Mouse (Mus musculus) hindbrain, embryonic 13.5 days (tissue): ENCODE results near the gene Hnf4a. TPM values are rescaled to one million over a fixed set of nuclear protein-coding genes. Genes with fewer than 3 reads are reported as not detected.
A peak's percentile ranks its signal among the peaks of the same experiment; 100 is the strongest.
"Not testable (repeated sequence)": the region's sequence is repeated elsewhere in the genome, so short reads cannot be mapped to it uniquely, and the experiment has no call there.

Source experiments
- ATAC-seq: fragments of 200-750 bp; cut with Nextera tagmentation; 2 replicates; pipeline ENCODE4 v1.8.0; 2017; ENCODE audit warnings: moderate TSS enrichment; ENCODE audit not compliant: low FRiP score
- H3K27ac ChIP-seq: fragments of 300-500 bp; sonication (generic); 2 replicates; pipeline ENCODE4 v1.5.1; 2015; ENCODE audit warnings: inconsistent platforms, mild to moderate bottlenecking, moderate library complexity
- H3K27me3 ChIP-seq: fragments of 300-500 bp; sonication (generic); 2 replicates; pipeline ENCODE4 v1.6.1; 2015; ENCODE audit warnings: mild to moderate bottlenecking, inconsistent platforms
- H3K36me3 ChIP-seq: fragments of 300-500 bp; sonication (generic); 2 replicates; pipeline ENCODE4 v1.6.1; 2015; ENCODE audit warnings: mild to moderate bottlenecking, inconsistent platforms
- H3K4me1 ChIP-seq: fragments of 300-500 bp; sonication (generic); replicated peaks from 2 replicates; pipeline ENCODE4 v1.6.1; 2015; ENCODE audit warnings: inconsistent platforms
- H3K4me2 ChIP-seq: fragments of 300-500 bp; sonication (generic); 2 replicates; pipeline ENCODE4 v1.6.1; 2015; ENCODE audit warnings: inconsistent platforms, mild to moderate bottlenecking, moderate library complexity
- H3K4me3 ChIP-seq: fragments of 300-500 bp; sonication (generic); 2 replicates; pipeline ENCODE4 v1.5.1; 2015; ENCODE audit warnings: mild to moderate bottlenecking, inconsistent platforms
- H3K9ac ChIP-seq: fragments of 300-500 bp; sonication (generic); 2 replicates; pipeline ENCODE4 v1.6.1; 2015; ENCODE audit warnings: mild to moderate bottlenecking, inconsistent platforms
- H3K9me3 ChIP-seq: fragments of 300-500 bp; sonication (generic); 2 replicates; pipeline ENCODE4 v1.6.1; 2016; ENCODE audit warnings: inconsistent platforms
- WGBS: fragments of 180-500 bp; shearing (Covaris S2); methylation state at CpG from one replicate; pipeline ENCODE4 v1.1.7; 2015; 5-methylcytosine and 5-hydroxymethylcytosine counted together
- polyA plus RNA-seq: library from polyadenylated mRNA; unstranded; fragments of >200 nt; fragmentation: Nextera tagmentation; extraction: Ambion mirVana; gene quantifications from 2 replicates; pipeline ENCODE4 v1.2.1, GENCODE M21; 2015

Gene Hnf4a
- polyA plus RNA-seq, result 0.09 TPM in 1 of 2 replicates, not detected in the other

GRCm38 (mm10) chr2:163506300-163507004 is at the start of gene Hnf4a:
Hnf4a (plus strand) TSS chr2:163506808.
- WGBS, result 85% methylated on average over 10 of the region's 10 CpGs

GRCm38 (mm10) chr2:163458539-163459265 is 47.9 kb upstream of the Hnf4a start:
- no peaks in the 10 kb centered on the region for H3K9me3 ChIP-seq
- H3K9ac ChIP-seq, result 0 out of 2 replicates have a peak overlapping the region, but pooled peaks have one; percentile 39
- peak overlapping the region; percentile 29 for H3K4me2 ChIP-seq
- peak overlapping the region; percentile 46 for H3K27ac ChIP-seq
- H3K4me1 ChIP-seq, result peaks cover 14% of the 10 kb centered on the region
- no peak overlapping the region for H3K4me3 ChIP-seq
- 0 out of 2 replicates have a peak, but pooled peaks have one; percentile 28 for ATAC-seq
- H3K36me3 ChIP-seq, result peaks cover 22% of the 10 kb centered on the region
- 59% methylated on average over 27 of the region's 27 CpGs for WGBS
- H3K27me3 ChIP-seq, result 0 out of 2 replicates have a peak, but pooled peaks cover 9% of the 10 kb centered on the region

More at GRCm38 (mm10) chr2:163506300-163507004, at the start of gene Hnf4a:
- Histone ChIP-seq H3K27ac (no peak within 1 kb of the TSS), H3K4me3 (no peak within 1 kb of the TSS), H3K27me3 (no peaks in the 10 kb centered on the region), H3K4me1 (no peaks in the 10 kb centered on the region), H3K9ac (no peak within 1 kb of the TSS), H3K9me3 (no peaks in the 10 kb centered on the region), H3K4me2 (no peak within 1 kb of the TSS), H3K36me3 (no peaks in the 10 kb centered on the region)
- no peak for ATAC-seq

GRCm38 (mm10) chr2:163459380-163459779 is 47.2 kb upstream of the Hnf4a start:
- peak; percentile 47 for ATAC-seq
- Histone ChIP-seq H3K9ac (0 out of 2 replicates have a peak overlapping the region, but pooled peaks have one; percentile 39), H3K4me2 (peak overlapping the region; percentile 29), H3K27me3 (0 out of 2 replicates have a peak, but pooled peaks cover 9% of the 10 kb centered on the region), H3K9me3 (no peaks in the 10 kb centered on the region), H3K27ac (peak overlapping the region; percentile 46), H3K4me1 (peaks cover 14% of the 10 kb centered on the region), H3K36me3 (peaks cover 15% of the 10 kb centered on the region), H3K4me3 (no peak overlapping the region)
- WGBS, result 32% methylated on average over 10 of the region's 10 CpGs

GRCm38 (mm10) chr2:163460622-163461021 is 46.0 kb upstream of the Hnf4a start:
- no peak overlapping the region for H3K4me2 ChIP-seq
- no peak overlapping the region for H3K27ac ChIP-seq
- WGBS, result 92% methylated on average over 8 of the region's 8 CpGs

GRCm38 (mm10) chr2:163461307-163461706 is 45.3 kb upstream of the Hnf4a start:
- WGBS, result 95% methylated on average over 9 of the region's 9 CpGs
- H3K36me3 ChIP-seq, result peaks cover 13% of the 10 kb centered on the region
- not testable (repeated sequence) for H3K9ac ChIP-seq, H3K27me3 ChIP-seq, H3K4me2 ChIP-seq, H3K27ac ChIP-seq, H3K9me3 ChIP-seq, H3K4me3 ChIP-seq, ATAC-seq
- peaks cover 14% of the 10 kb centered on the region for H3K4me1 ChIP-seq

More at GRCm38 (mm10) chr2:163460622-163461021, 46.0 kb upstream of the Hnf4a start:
- peaks cover 10% of the 10 kb centered on the region for H3K36me3 ChIP-seq
- no peak overlapping the region for H3K4me3 ChIP-seq
- H3K4me1 ChIP-seq, result peaks cover 14% of the 10 kb centered on the region
- H3K9me3 ChIP-seq, result no peaks in the 10 kb centered on the region
- H3K9ac ChIP-seq, result no peak overlapping the region
- 0 out of 2 replicates have a peak, but pooled peaks cover 9% of the 10 kb centered on the region for H3K27me3 ChIP-seq
- ATAC-seq, result no peak

GRCm38 (mm10) chr2:163462386-163462785 is 44.2 kb upstream of the Hnf4a start:
- Histone ChIP-seq H3K27me3 (0 out of 2 replicates have a peak, but pooled peaks cover 9% of the 10 kb centered on the region), H3K4me2 (no peak overlapping the region), H3K9ac (no peak overlapping the region), H3K4me1 (peaks cover 14% of the 10 kb centered on the region), H3K4me3 (no peak overlapping the region), H3K27ac (no peak overlapping the region), H3K9me3 (no peaks in the 10 kb centered on the region), H3K36me3 (peaks cover 20% of the 10 kb centered on the region)
- 86% methylated on average over 5 of the region's 5 CpGs for WGBS
- ATAC-seq, result no peak

- peaks cover 14% of the 10 kb centered on the region for H3K4me1 ChIP-seq
- WGBS, result 77% methylated on average over 11 of the region's 11 CpGs
- no peak overlapping the region for H3K4me2 ChIP-seq
- H3K27me3 ChIP-seq, result 0 out of 2 replicates have a peak, but pooled peaks cover 6% of the 10 kb centered on the region
- H3K4me3 ChIP-seq, result no peak overlapping the region
- no peak for ATAC-seq
- peaks cover 23% of the 10 kb centered on the region for H3K36me3 ChIP-seq
- H3K9me3 ChIP-seq, result no peaks in the 10 kb centered on the region
- no peak overlapping the region for H3K27ac ChIP-seq
- no peak overlapping the region for H3K9ac ChIP-seq
Measured at GRCm38 (mm10) chr2:163462801-163463200, 43.8 kb upstream of the Hnf4a start.

- H3K36me3 ChIP-seq, result peaks cover 28% of the 10 kb centered on the region
- 0 out of 2 replicates have a peak, but pooled peaks cover 3% of the 10 kb centered on the region for H3K27me3 ChIP-seq
- no peak for ATAC-seq
- no peak overlapping the region for H3K4me2 ChIP-seq
- no peak overlapping the region for H3K27ac ChIP-seq
- H3K9ac ChIP-seq, result no peak overlapping the region
- no peak overlapping the region for H3K4me3 ChIP-seq
- 66% methylated on average over 10 of the region's 10 CpGs for WGBS
- peaks cover 14% of the 10 kb centered on the region for H3K4me1 ChIP-seq
- no peaks in the 10 kb centered on the region for H3K9me3 ChIP-seq
Measured at GRCm38 (mm10) chr2:163463251-163463769, 43.3 kb upstream of the Hnf4a start.

GRCm38 (mm10) chr2:163463998-163464397 is 42.6 kb upstream of the Hnf4a start:
- peaks cover 35% of the 10 kb centered on the region for H3K36me3 ChIP-seq
- H3K4me3 ChIP-seq, result no peak overlapping the region
- no peak overlapping the region for H3K9ac ChIP-seq
- H3K4me1 ChIP-seq, result peaks cover 8% of the 10 kb centered on the region
- ATAC-seq, result no peak
- H3K27ac ChIP-seq, result no peak overlapping the region
- no peak overlapping the region for H3K4me2 ChIP-seq
- H3K27me3 ChIP-seq, result no peaks in the 10 kb centered on the region
- WGBS, result 80% methylated on average over 4 of the region's 4 CpGs
- H3K9me3 ChIP-seq, result no peaks in the 10 kb centered on the region

- H3K4me1 ChIP-seq, result 0 out of 2 replicates have a peak, but pooled peaks cover 3% of the 10 kb centered on the region
- H3K9me3 ChIP-seq, result no peaks in the 10 kb centered on the region
- H3K9ac ChIP-seq, result no peak overlapping the region
- 65% methylated on average over 6 of the region's 6 CpGs for WGBS
- no peak overlapping the region for H3K27ac ChIP-seq
- H3K27me3 ChIP-seq, result no peaks in the 10 kb centered on the region
- H3K4me3 ChIP-seq, result no peak overlapping the region
- no peak overlapping the region for H3K4me2 ChIP-seq
- H3K36me3 ChIP-seq, result peaks cover 40% of the 10 kb centered on the region
- no peak for ATAC-seq
Measured at GRCm38 (mm10) chr2:163464562-163464961, 42.0 kb upstream of the Hnf4a start.

GRCm38 (mm10) chr2:163466771-163467170 is 39.8 kb upstream of the Hnf4a start:
- no peak overlapping the region for H3K4me2 ChIP-seq
- ATAC-seq, result no peak
- H3K9me3 ChIP-seq, result no peaks in the 10 kb centered on the region
- H3K4me3 ChIP-seq, result no peak overlapping the region
- H3K27ac ChIP-seq, result no peak overlapping the region
- H3K36me3 ChIP-seq, result peaks cover 45% of the 10 kb centered on the region
- H3K9ac ChIP-seq, result no peak overlapping the region
- 87% methylated on average over 8 of the region's 8 CpGs for WGBS
- peaks cover 9% of the 10 kb centered on the region for H3K4me1 ChIP-seq
- no peaks in the 10 kb centered on the region for H3K27me3 ChIP-seq

GRCm38 (mm10) chr2:163467585-163467984 is 39.0 kb upstream of the Hnf4a start:
- no peak overlapping the region for H3K27ac ChIP-seq
- peaks cover 45% of the 10 kb centered on the region for H3K36me3 ChIP-seq
- no peaks in the 10 kb centered on the region for H3K9me3 ChIP-seq
- H3K4me3 ChIP-seq, result no peak overlapping the region
- no peaks in the 10 kb centered on the region for H3K27me3 ChIP-seq
- WGBS, result 91% methylated on average over 6 of the region's 6 CpGs
- H3K4me2 ChIP-seq, result no peak overlapping the region
- peaks cover 12% of the 10 kb centered on the region for H3K4me1 ChIP-seq
- H3K9ac ChIP-seq, result no peak overlapping the region
- no peak for ATAC-seq
